Mouse (Mus musculus): ENCODE measurements around the gene Ptgis. TPM values are rescaled to one million over a fixed set of nuclear protein-coding genes. Genes with fewer than 3 reads are reported as not detected.
A peak's percentile ranks its signal among the peaks of the same experiment; 100 is the strongest.

The Ptgis gene
- polyA plus RNA-seq, 1 experiment from 2014 or later, result 12.9 TPM

- no peak for ATAC-seq (replicated peaks; ENCODE audit: insufficient number of reproducible peaks, low FRiP score, low TSS enrichment, low read depth)
- no peak overlapping the region for H3K4me3 ChIP-seq (ENCODE audit: low read depth, low read length)
- 80% methylated on average over 10 of the region's 10 CpGs for WGBS
These were observed 77.8 kb downstream of the Ptgis start for GRCm38 (mm10) chr2:167162516-167163021.

DNA sequence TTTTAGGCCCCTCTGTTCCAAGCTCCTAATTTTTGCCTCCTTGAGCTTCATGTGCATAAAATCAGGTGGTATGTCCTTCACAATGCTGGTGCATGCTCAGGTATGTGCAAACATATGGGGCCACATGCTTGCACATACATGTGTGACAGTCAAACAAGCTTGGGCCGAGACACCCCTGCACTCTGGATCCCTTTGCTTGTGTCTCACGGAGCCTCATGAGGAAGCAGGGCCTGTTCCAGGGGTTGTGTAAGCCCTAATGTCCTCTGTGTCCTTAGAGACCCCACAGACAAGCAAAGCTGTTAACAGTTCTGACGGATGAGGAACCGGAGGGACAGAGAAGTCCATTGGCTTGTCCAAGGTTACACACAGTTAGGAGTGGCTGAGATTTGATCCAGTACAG is 80.7 kb downstream of the Ptgis start:
- no peak overlapping the region for H3K4me3 ChIP-seq (ENCODE audit: low read depth, low read length)
- no peak overlapping the region for H3K9ac ChIP-seq (replicated peaks; ENCODE audit: low read length)
- no peaks in the 10 kb centered on the region for H3K4me1 ChIP-seq (ENCODE audit: control insufficient read depth, insufficient read depth, low read length)
- H3K27me3 ChIP-seq (ENCODE audit: control insufficient read depth, insufficient read depth, low read length), result no peaks in the 10 kb centered on the region
- WGBS, result 94% methylated on average over 4 of the region's 4 CpGs
- no peaks in the 10 kb centered on the region for H3K36me3 ChIP-seq (replicated peaks; ENCODE audit: control insufficient read depth, insufficient read depth, low read depth, low read length)
- H3K27ac ChIP-seq (replicated peaks; ENCODE audit: low read depth, low read length), result no peak overlapping the region
- H3K4me2 ChIP-seq (ENCODE audit: low read depth, low read length), result no peak overlapping the region
- no peak for ATAC-seq (replicated peaks; ENCODE audit: insufficient number of reproducible peaks, low FRiP score, low TSS enrichment, low read depth)
- DNase-seq (ENCODE audit: low spot score), result no peak
- H3K9me3 ChIP-seq (replicated peaks; ENCODE audit: control insufficient read depth, low read length), result no peaks in the 10 kb centered on the region

More at GRCm38 (mm10) chr2:167162516-167163021, 77.8 kb downstream of the Ptgis start:
- Histone ChIP-seq H3K9me3 (replicated peaks; ENCODE audit: control insufficient read depth, low read length) (no peaks in the 10 kb centered on the region), H3K36me3 (replicated peaks; ENCODE audit: control insufficient read depth, insufficient read depth, low read depth, low read length) (no peaks in the 10 kb centered on the region), H3K27ac (replicated peaks; ENCODE audit: low read depth, low read length) (no peak overlapping the region), H3K4me2 (ENCODE audit: low read depth, low read length) (no peak overlapping the region), H3K9ac (replicated peaks; ENCODE audit: low read length) (no peak overlapping the region), H3K27me3 (ENCODE audit: control insufficient read depth, insufficient read depth, low read length) (no peaks in the 10 kb centered on the region), H3K4me1 (ENCODE audit: control insufficient read depth, insufficient read depth, low read length) (no peaks in the 10 kb centered on the region)
- no peak for DNase-seq (ENCODE audit: low spot score)

GRCm38 (mm10) chr2:167158780-167159179 is 81.6 kb downstream of the Ptgis start:
- Histone ChIP-seq H3K4me1 (ENCODE audit: control insufficient read depth, insufficient read depth, low read length) (no peaks in the 10 kb centered on the region), H3K9ac (replicated peaks; ENCODE audit: low read length) (no peak overlapping the region), H3K4me2 (ENCODE audit: low read depth, low read length) (no peak overlapping the region), H3K27ac (replicated peaks; ENCODE audit: low read depth, low read length) (no peak overlapping the region), H3K4me3 (ENCODE audit: low read depth, low read length) (no peak overlapping the region), H3K27me3 (ENCODE audit: control insufficient read depth, insufficient read depth, low read length) (no peaks in the 10 kb centered on the region), H3K9me3 (replicated peaks; ENCODE audit: control insufficient read depth, low read length) (no peaks in the 10 kb centered on the region), H3K36me3 (replicated peaks; ENCODE audit: control insufficient read depth, insufficient read depth, low read depth, low read length) (no peaks in the 10 kb centered on the region)
- no peak for DNase-seq (ENCODE audit: low spot score)
- no peak for ATAC-seq (replicated peaks; ENCODE audit: insufficient number of reproducible peaks, low FRiP score, low TSS enrichment, low read depth)
- WGBS, result 85% methylated on average over 5 of the region's 5 CpGs

DNA sequence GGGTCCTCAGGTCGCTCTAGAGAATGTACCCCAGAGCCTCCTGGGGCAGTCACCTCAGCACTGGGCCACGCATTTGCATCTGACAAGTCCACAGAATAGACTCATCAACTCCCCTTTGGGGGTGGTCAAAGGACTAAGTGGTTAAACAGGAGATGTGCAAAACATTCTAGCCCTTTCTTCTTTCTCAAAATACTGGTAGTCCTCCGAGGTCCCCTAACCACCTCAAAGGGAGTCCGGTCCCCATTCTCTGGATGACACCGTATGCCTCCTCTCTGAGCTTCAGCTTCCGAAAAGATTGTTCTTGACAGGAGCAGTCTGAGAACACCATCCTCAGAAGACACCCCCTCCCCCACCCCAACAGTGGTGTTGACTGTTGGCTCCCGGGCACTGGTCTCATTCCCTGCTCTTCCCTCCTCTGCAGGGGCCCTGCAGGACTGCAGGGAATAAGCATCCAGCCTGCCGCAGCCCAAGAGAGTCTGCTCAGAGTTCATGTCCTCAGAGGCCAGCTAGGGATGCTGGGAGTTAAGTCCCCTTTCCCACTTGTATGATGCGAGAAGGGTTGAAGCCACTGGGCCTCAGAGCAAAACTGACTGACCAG is 84.2 kb downstream of the Ptgis start:
- Histone ChIP-seq H3K4me2 (ENCODE audit: low read depth, low read length) (no peak overlapping the region), H3K9me3 (replicated peaks; ENCODE audit: control insufficient read depth, low read length) (no peaks in the 10 kb centered on the region; the same call in 1 of the 2 replicates), H3K4me3 (ENCODE audit: low read depth, low read length) (no peak overlapping the region), H3K4me1 (ENCODE audit: control insufficient read depth, insufficient read depth, low read length) (no peaks in the 10 kb centered on the region), H3K27me3 (ENCODE audit: control insufficient read depth, insufficient read depth, low read length) (no peaks in the 10 kb centered on the region), H3K36me3 (replicated peaks; ENCODE audit: control insufficient read depth, insufficient read depth, low read depth, low read length) (no peaks in the 10 kb centered on the region), H3K27ac (replicated peaks; ENCODE audit: low read depth, low read length) (no peak overlapping the region), H3K9ac (replicated peaks; ENCODE audit: low read length) (no peak overlapping the region)
- no peak for ATAC-seq (replicated peaks; ENCODE audit: insufficient number of reproducible peaks, low FRiP score, low TSS enrichment, low read depth)
- DNase-seq (ENCODE audit: low spot score), result no peak
- 41% methylated on average over 9 of the region's 9 CpGs for WGBS

GRCm38 (mm10) chr2:167155541-167155973 is 84.8 kb downstream of the Ptgis start:
- peak; percentile 44; the same call in 1 of the 2 replicates for ATAC-seq (replicated peaks; ENCODE audit: insufficient number of reproducible peaks, low FRiP score, low TSS enrichment, low read depth)
- no peak overlapping the region for H3K9ac ChIP-seq (replicated peaks; ENCODE audit: low read length)

GRCm38 (mm10) chr2:167150880-167151279 is 89.5 kb downstream of the Ptgis start:
- H3K27me3 ChIP-seq (ENCODE audit: control insufficient read depth, insufficient read depth, low read length), result no peaks in the 10 kb centered on the region
- ATAC-seq (replicated peaks; ENCODE audit: insufficient number of reproducible peaks, low FRiP score, low TSS enrichment, low read depth) (no peak), DNase-seq (ENCODE audit: low spot score) (no peak)
- no peaks in the 10 kb centered on the region; the same call in 1 of the 2 replicates for H3K4me1 ChIP-seq (ENCODE audit: control insufficient read depth, insufficient read depth, low read length)
- no peak overlapping the region for H3K9ac ChIP-seq (replicated peaks; ENCODE audit: low read length)
- H3K4me3 ChIP-seq (ENCODE audit: low read depth, low read length), result no peak overlapping the region
- no peak overlapping the region for H3K4me2 ChIP-seq (ENCODE audit: low read depth, low read length)
- H3K9me3 ChIP-seq (replicated peaks; ENCODE audit: control insufficient read depth, low read length), result no peaks in the 10 kb centered on the region; the same call in 1 of the 2 replicates
- H3K36me3 ChIP-seq (replicated peaks; ENCODE audit: control insufficient read depth, insufficient read depth, low read depth, low read length), result no peaks in the 10 kb centered on the region
- 90% methylated on average over 6 of the region's 6 CpGs for WGBS
- H3K27ac ChIP-seq (replicated peaks; ENCODE audit: low read depth, low read length), result no peak overlapping the region

More at GRCm38 (mm10) chr2:167155541-167155973, 84.8 kb downstream of the Ptgis start:
- H3K27me3 ChIP-seq (ENCODE audit: control insufficient read depth, insufficient read depth, low read length), result no peaks in the 10 kb centered on the region
- H3K9me3 ChIP-seq (replicated peaks; ENCODE audit: control insufficient read depth, low read length), result no peaks in the 10 kb centered on the region; the same call in 1 of the 2 replicates
- no peak overlapping the region for H3K4me3 ChIP-seq (ENCODE audit: low read depth, low read length)
- H3K27ac ChIP-seq (replicated peaks; ENCODE audit: low read depth, low read length), result no peak overlapping the region
- no peak overlapping the region for H3K4me2 ChIP-seq (ENCODE audit: low read depth, low read length)
- no peaks in the 10 kb centered on the region for H3K4me1 ChIP-seq (ENCODE audit: control insufficient read depth, insufficient read depth, low read length)
- DNase-seq (ENCODE audit: low spot score), result no peak
- WGBS, result 49% methylated on average over 4 of the region's 4 CpGs
- H3K36me3 ChIP-seq (replicated peaks; ENCODE audit: control insufficient read depth, insufficient read depth, low read depth, low read length), result no peaks in the 10 kb centered on the region

DNA sequence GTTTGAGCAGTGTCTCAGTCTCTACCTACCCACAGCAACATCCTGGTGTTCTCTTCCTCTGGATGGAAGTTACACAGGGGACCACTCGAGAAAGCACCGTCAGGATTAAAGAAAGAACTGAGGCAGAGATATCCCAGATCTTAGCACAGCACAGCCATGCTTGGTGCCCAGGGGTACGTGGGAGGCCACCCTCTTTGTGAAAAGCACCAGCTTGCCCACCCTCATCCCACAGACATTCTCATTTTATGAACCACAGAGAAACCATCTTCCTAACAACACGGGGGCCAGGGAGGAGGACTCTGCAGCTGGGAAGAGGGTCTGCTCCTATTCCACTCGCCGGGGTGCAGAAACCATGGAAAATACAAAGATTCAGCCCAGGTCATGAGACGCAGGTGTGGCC is 90.3 kb downstream of the Ptgis start:
- no peak for ATAC-seq (replicated peaks; ENCODE audit: insufficient number of reproducible peaks, low FRiP score, low TSS enrichment, low read depth)

DNA sequence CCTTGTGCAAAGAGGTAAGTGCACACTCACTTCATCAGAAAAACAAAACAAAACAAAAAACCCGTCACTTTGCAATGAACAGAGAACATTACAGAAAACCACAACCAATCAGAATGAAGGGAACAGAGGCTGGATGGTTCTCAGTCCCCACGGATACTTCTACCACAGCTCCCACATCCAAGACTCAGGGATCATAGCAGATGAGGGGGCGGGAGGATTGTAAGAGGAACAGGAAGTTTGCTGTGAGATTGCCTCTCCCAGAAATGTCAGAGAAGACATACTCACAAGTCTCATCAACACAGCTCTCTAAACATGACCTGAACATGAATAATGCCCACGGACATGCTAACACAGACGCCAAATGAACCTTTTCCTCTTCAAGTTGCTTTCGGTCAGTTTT is 91.4 kb downstream of the Ptgis start:
- Histone ChIP-seq H3K4me2 (ENCODE audit: low read depth, low read length) (no peak overlapping the region), H3K9ac (replicated peaks; ENCODE audit: low read length) (no peak overlapping the region), H3K27me3 (ENCODE audit: control insufficient read depth, insufficient read depth, low read length) (no peaks in the 10 kb centered on the region), H3K4me1 (ENCODE audit: control insufficient read depth, insufficient read depth, low read length) (no peaks in the 10 kb centered on the region; the same call in 1 of the 2 replicates), H3K9me3 (replicated peaks; ENCODE audit: control insufficient read depth, low read length) (no peaks in the 10 kb centered on the region; the same call in 1 of the 2 replicates), H3K36me3 (replicated peaks; ENCODE audit: control insufficient read depth, insufficient read depth, low read depth, low read length) (no peaks in the 10 kb centered on the region), H3K27ac (replicated peaks; ENCODE audit: low read depth, low read length) (no peak overlapping the region), H3K4me3 (ENCODE audit: low read depth, low read length) (no peak overlapping the region)
- 93% methylated on average over 6 of the region's 6 CpGs for WGBS
- no peak for DNase-seq (ENCODE audit: low spot score)
- ATAC-seq (replicated peaks; ENCODE audit: insufficient number of reproducible peaks, low FRiP score, low TSS enrichment, low read depth), result no peak

More for the DNA sequence above, 90.3 kb downstream of the Ptgis start:
- H3K36me3 ChIP-seq (replicated peaks; ENCODE audit: control insufficient read depth, insufficient read depth, low read depth, low read length), result no peaks in the 10 kb centered on the region
- no peaks in the 10 kb centered on the region for H3K27me3 ChIP-seq (ENCODE audit: control insufficient read depth, insufficient read depth, low read length)
- H3K4me3 ChIP-seq (ENCODE audit: low read depth, low read length), result no peak overlapping the region
- 95% methylated on average over 7 of the region's 7 CpGs for WGBS
- H3K9me3 ChIP-seq (replicated peaks; ENCODE audit: control insufficient read depth, low read length), result no peaks in the 10 kb centered on the region; the same call in 1 of the 2 replicates
- DNase-seq (ENCODE audit: low spot score), result no peak
- no peak overlapping the region for H3K4me2 ChIP-seq (ENCODE audit: low read depth, low read length)
- H3K4me1 ChIP-seq (ENCODE audit: control insufficient read depth, insufficient read depth, low read length), result no peaks in the 10 kb centered on the region; the same call in 1 of the 2 replicates
- no peak overlapping the region for H3K27ac ChIP-seq (replicated peaks; ENCODE audit: low read depth, low read length)
- no peak overlapping the region for H3K9ac ChIP-seq (replicated peaks; ENCODE audit: low read length)

All from embryonic facial prominence, embryonic 11.5 days (tissue).